ENCODE assay signal across 19 mouse cellular contexts in the genomic region with DNA sequence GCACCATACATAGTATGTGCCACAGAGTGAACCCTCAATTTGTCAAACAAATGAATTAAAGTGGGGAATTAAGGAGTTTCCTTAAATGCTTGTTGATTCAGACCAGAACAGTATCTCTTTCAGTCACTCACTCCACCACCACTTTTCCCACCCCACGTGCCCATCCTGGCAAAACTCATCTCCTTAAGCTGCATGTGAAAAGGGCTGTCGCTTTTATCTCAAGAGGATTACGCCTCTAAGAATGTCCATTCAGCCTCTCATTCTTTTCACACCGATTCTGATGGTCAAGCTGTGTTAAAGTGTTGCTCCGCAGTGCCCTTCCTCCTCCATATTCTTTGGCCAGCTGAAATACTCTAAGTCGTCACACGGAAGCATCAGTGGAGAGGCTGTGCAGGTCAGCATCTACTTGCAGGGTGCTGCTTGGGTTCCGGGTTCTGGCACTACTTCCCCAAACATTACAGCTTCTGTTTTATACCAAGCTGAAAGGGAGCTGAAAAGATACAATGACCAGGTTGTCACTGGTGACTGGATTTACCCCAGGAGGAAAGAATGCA.
DNase-seq lines count a peak whose midpoint lies in the region; ATAC-seq and TF ChIP-seq lines count a peak whose summit lies in the region.
"Had no signal": no experiment of that assay in that cellular context is flagged by ENCODE, and none has a peak within 500 bp of the region (broad histone marks: within the 10 kb centered on the region; RNA-seq: fewer than 3 reads in every experiment).

No protein-coding gene starts in this region.

- no peaks in the 10 kb centered on the region for H3K27me3 ChIP-seq in heart, embryonic 13.5 days (replicated peaks)
- H3K27me3 ChIP-seq in midbrain, embryonic 12.5 days, result peaks cover 77% of the 10 kb centered on the region
- H3K27me3 ChIP-seq in midbrain, postnatal 0 days (ENCODE audit: insufficient read depth, low read length), result peaks cover 38% of the 10 kb centered on the region
- H3K27me3 ChIP-seq: embryonic facial prominence, embryonic 12.5 days; intestine, embryonic 15.5 days had no signal

- 27% methylated on average over 8 of the region's 8 CpGs for WGBS in heart, embryonic 13.5 days
- 11% methylated on average over 8 of the region's 8 CpGs for WGBS in midbrain, embryonic 12.5 days
- 13% methylated on average over 8 of the region's 8 CpGs for WGBS in midbrain, postnatal 0 days

- H3K4me1 ChIP-seq in heart, embryonic 13.5 days, result peaks cover 8% of the 10 kb centered on the region; the same call in 1 of the 2 replicates
- H3K4me1 ChIP-seq in midbrain, embryonic 12.5 days, result peaks cover 16% of the 10 kb centered on the region; the same call in 1 of the 2 replicates
- H3K4me1 ChIP-seq in midbrain, postnatal 0 days (ENCODE audit: insufficient read depth, low read length), result no peaks in the 10 kb centered on the region
- H3K4me1 ChIP-seq: embryonic facial prominence, embryonic 12.5 days; forebrain, embryonic 15.5 days; intestine, embryonic 15.5 days had no signal

- no peaks in the 10 kb centered on the region for H3K36me3 ChIP-seq in heart, embryonic 13.5 days
- H3K36me3 ChIP-seq in midbrain, embryonic 12.5 days, result no peaks in the 10 kb centered on the region
- no peaks in the 10 kb centered on the region for H3K36me3 ChIP-seq in midbrain, postnatal 0 days (ENCODE audit: insufficient read depth, low read length)
- H3K36me3 ChIP-seq: embryonic facial prominence, embryonic 12.5 days; forebrain, embryonic 15.5 days; intestine, embryonic 15.5 days had no signal

- H3K9me3 ChIP-seq in heart, embryonic 13.5 days, result no peaks in the 10 kb centered on the region
- H3K9me3 ChIP-seq in midbrain, embryonic 12.5 days, result no peaks in the 10 kb centered on the region
- H3K9me3 ChIP-seq in midbrain, postnatal 0 days (ENCODE audit: low read length), result no peaks in the 10 kb centered on the region
- H3K9me3 ChIP-seq: embryonic facial prominence, embryonic 12.5 days; forebrain, embryonic 15.5 days; G1E; intestine, embryonic 15.5 days had no signal

- DNase-seq in embryo, embryonic 10 days (ENCODE audit: low spot score), result peak; percentile 15
- DNase-seq in embryo, embryonic 11 days, result no peak
- no peak for DNase-seq in heart, postnatal 25 days (ENCODE audit: low spot score)
- DNase-seq in midbrain, postnatal 0 days (ENCODE audit: low spot score), result no peak
- peak; percentile 24 for DNase-seq in embryo, embryonic 9.5 days (ENCODE audit: extremely low spot score)
- DNase-seq: adrenal gland, postnatal 10 days; B cell, adult 2 months; cerebellum, adult 11-12 months; cerebellum, adult 9-10 months; cerebellum, postnatal 25 days; gastrocnemius, postnatal 36 days had no signal

- no peak overlapping the region for H3K4me3 ChIP-seq in heart, embryonic 13.5 days
- H3K4me3 ChIP-seq in midbrain, embryonic 12.5 days, result no peak overlapping the region
- no peak overlapping the region for H3K4me3 ChIP-seq in midbrain, postnatal 0 days (ENCODE audit: low read depth, low read length)
- H3K4me3 ChIP-seq: embryonic facial prominence, embryonic 12.5 days; forebrain, embryonic 15.5 days; intestine, embryonic 15.5 days had no signal

- ATAC-seq in heart, embryonic 13.5 days (ENCODE audit: extremely low read depth, insufficient number of reproducible peaks, low FRiP score, low TSS enrichment), result no peak
- ATAC-seq in midbrain, embryonic 12.5 days (ENCODE audit: low FRiP score, low read depth), result peak; percentile 52; the same call in 1 of the 2 replicates
- no peak for ATAC-seq in midbrain, postnatal 0 days (ENCODE audit: low FRiP score)
- ATAC-seq: CD4-positive, CD25-positive, alpha-beta regulatory T cell, adult 4 months; forebrain, embryonic 15.5 days; intestine, embryonic 15.5 days had no signal

- intact Hi-C loops in heart, postnatal 25 days (cut with DNase I), result no loop called here

- no peak overlapping the region for H3K27ac ChIP-seq in heart, embryonic 13.5 days (replicated peaks)
- H3K27ac ChIP-seq in midbrain, embryonic 12.5 days (replicated peaks), result no peak overlapping the region
- no peak overlapping the region for H3K27ac ChIP-seq in midbrain, postnatal 0 days (ENCODE audit: low read depth, low read length)
- H3K27ac ChIP-seq: embryonic facial prominence, embryonic 12.5 days; forebrain, embryonic 15.5 days; hindbrain, embryonic 14.5 days; intestine, embryonic 15.5 days had no signal

- TF ChIP-seq CTCF in midbrain, postnatal 0 days (IDR thresholded peaks at IDR 0.05), result no peak

- H3K4me2 ChIP-seq in heart, embryonic 13.5 days, result peak overlapping the region; percentile 29
- H3K4me2 ChIP-seq in midbrain, embryonic 12.5 days (replicated peaks), result peak overlapping the region; percentile 17; the same call in 1 of the 2 replicates
- H3K4me2 ChIP-seq in midbrain, postnatal 0 days (ENCODE audit: low read depth, low read length, poor library complexity, severe bottlenecking), result no peak overlapping the region
- H3K4me2 ChIP-seq: embryonic facial prominence, embryonic 12.5 days; forebrain, embryonic 15.5 days; hindbrain, embryonic 14.5 days; intestine, embryonic 15.5 days had no signal

- no peak overlapping the region for H3K9ac ChIP-seq in heart, embryonic 13.5 days
- H3K9ac ChIP-seq in midbrain, embryonic 12.5 days (replicated peaks), result no peak overlapping the region
- no peak overlapping the region for H3K9ac ChIP-seq in midbrain, postnatal 0 days (replicated peaks; ENCODE audit: low read length, poor library complexity, severe bottlenecking)
- H3K9ac ChIP-seq: embryonic facial prominence, embryonic 12.5 days; forebrain, embryonic 15.5 days; hindbrain, embryonic 14.5 days; intestine, embryonic 15.5 days had no signal

Comparison
In these comparisons a context has a peak if more than half of its experiments do, and no peak if none do; other contexts are left out.
1. DNase-seq: peak in embryo, embryonic 10 days (single experiment) and embryo, embryonic 9.5 days (single experiment); none in embryo, embryonic 11 days (single experiment), heart, postnatal 25 days (single experiment) and midbrain, postnatal 0 days (single experiment).